9 mouse cellular contexts compared by ENCODE assay signal in genomic region chr13:113728111-113728510, GRCm38 (mm10).
DNase-seq lines count a peak whose midpoint lies in the region; ATAC-seq and TF ChIP-seq lines count a peak whose summit lies in the region.
"Had no signal": no experiment of that assay in that cellular context is flagged by ENCODE, and none has a peak within 500 bp of the region (broad histone marks: within the 10 kb centered on the region; RNA-seq: fewer than 3 reads in every experiment).

No protein-coding gene starts in this region.

- H3K27ac ChIP-seq in midbrain, embryonic 11.5 days (ENCODE audit: low read depth, low read length) = no peak overlapping the region
- no peak overlapping the region for H3K27ac ChIP-seq in midbrain, embryonic 15.5 days
- 0 out of 2 replicates have a peak overlapping the region, but pooled peaks have one; percentile 22 for H3K27ac ChIP-seq in limb, embryonic 14.5 days (replicated peaks; ENCODE audit: low read depth, low read length)
- H3K27ac ChIP-seq: midbrain, embryonic 12.5 days had no signal

- no peak overlapping the region for H3K9ac ChIP-seq in midbrain, embryonic 11.5 days (ENCODE audit: low read length)
- H3K9ac ChIP-seq in midbrain, embryonic 15.5 days = no peak overlapping the region
- H3K9ac ChIP-seq in limb, embryonic 14.5 days (ENCODE audit: low read depth, low read length, severe bottlenecking) = no peak overlapping the region
- H3K9ac ChIP-seq: midbrain, embryonic 12.5 days had no signal

- no peak for ATAC-seq in midbrain, embryonic 11.5 days (ENCODE audit: low FRiP score)
- ATAC-seq in midbrain, embryonic 15.5 days (replicated peaks) = no peak
- ATAC-seq in limb, embryonic 14.5 days (ENCODE audit: low FRiP score, low read depth) = peak; percentile 81; the same call in 1 of the 2 replicates

- no peak overlapping the region for H3K4me2 ChIP-seq in midbrain, embryonic 11.5 days
- no peak overlapping the region for H3K4me2 ChIP-seq in midbrain, embryonic 15.5 days
- H3K4me2 ChIP-seq in limb, embryonic 14.5 days (replicated peaks; ENCODE audit: low read depth, low read length, severe bottlenecking) = no peak overlapping the region
- H3K4me2 ChIP-seq: midbrain, embryonic 12.5 days had no signal

- peaks cover 9% of the 10 kb centered on the region; the same call in 1 of the 2 replicates for H3K4me1 ChIP-seq in midbrain, embryonic 11.5 days (ENCODE audit: control insufficient read depth, insufficient read depth, low read length)
- peaks cover 14% of the 10 kb centered on the region for H3K4me1 ChIP-seq in midbrain, embryonic 15.5 days
- peaks cover 7% of the 10 kb centered on the region; the same call in 1 of the 2 replicates for H3K4me1 ChIP-seq in limb, embryonic 14.5 days (ENCODE audit: control insufficient read depth, insufficient read depth, low read length)

- DNase-seq in midbrain, embryonic 11.5 days (ENCODE audit: low spot score, missing footprints) = peak; percentile 89
- peak; percentile 22 for DNase-seq in adrenal gland, postnatal 25 days
- peak; percentile 40 for DNase-seq in heart, adult 8-10 months (ENCODE audit: low spot score)
- peak; percentile 74 for DNase-seq in limb, embryonic 14.5 days (ENCODE audit: low spot score)
- DNase-seq in frontal cortex, postnatal 14 days (ENCODE audit: low spot score in 2 of 2) = no peak
- DNase-seq in T-cell, adult 2 months (ENCODE audit: low spot score) = no peak
- no peak for DNase-seq in yolk sac, embryonic 10.5 days (ENCODE audit: low spot score)

- H3K9me3 ChIP-seq in midbrain, embryonic 11.5 days (ENCODE audit: control insufficient read depth, low read length) = no peaks in the 10 kb centered on the region
- no peaks in the 10 kb centered on the region for H3K9me3 ChIP-seq in midbrain, embryonic 15.5 days
- H3K9me3 ChIP-seq in limb, embryonic 14.5 days (ENCODE audit: control insufficient read depth, low read length) = no peaks in the 10 kb centered on the region
- H3K9me3 ChIP-seq: midbrain, embryonic 12.5 days had no signal

- H3K36me3 ChIP-seq in midbrain, embryonic 11.5 days (ENCODE audit: control insufficient read depth, insufficient read depth, low read length) = no peaks in the 10 kb centered on the region
- H3K36me3 ChIP-seq in midbrain, embryonic 15.5 days (replicated peaks) = no peaks in the 10 kb centered on the region
- H3K36me3 ChIP-seq in limb, embryonic 14.5 days (ENCODE audit: control insufficient read depth, insufficient read depth, low read length) = no peaks in the 10 kb centered on the region
- H3K36me3 ChIP-seq: midbrain, embryonic 12.5 days had no signal

- no peak overlapping the region for H3K4me3 ChIP-seq in midbrain, embryonic 11.5 days (ENCODE audit: low read depth, low read length)
- no peak overlapping the region for H3K4me3 ChIP-seq in midbrain, embryonic 15.5 days
- H3K4me3 ChIP-seq in limb, embryonic 14.5 days (replicated peaks; ENCODE audit: low read length) = no peak overlapping the region
- H3K4me3 ChIP-seq: midbrain, embryonic 12.5 days had no signal

- 48% methylated on average over 5 of the region's 5 CpGs for WGBS in midbrain, embryonic 11.5 days
- WGBS in midbrain, embryonic 15.5 days = 45% methylated on average over 5 of the region's 5 CpGs
- WGBS in limb, embryonic 14.5 days = 21% methylated on average over 5 of the region's 5 CpGs

- TF ChIP-seq POLR2A in limb, embryonic 14.5 days (IDR thresholded peaks at IDR 0.05; ENCODE audit: borderline replicate concordance, extremely low read depth, insufficient read depth, insufficient read length) = no peak

- H3K27me3 ChIP-seq in midbrain, embryonic 11.5 days (ENCODE audit: control insufficient read depth, insufficient read depth, low read length) = no peaks in the 10 kb centered on the region; the same call in 1 of the 2 replicates
- H3K27me3 ChIP-seq in midbrain, embryonic 15.5 days (replicated peaks) = no peaks in the 10 kb centered on the region
- no peaks in the 10 kb centered on the region for H3K27me3 ChIP-seq in limb, embryonic 14.5 days (ENCODE audit: control insufficient read depth, insufficient read depth, low read length)

Comparison
In these comparisons a context has a peak if more than half of its experiments do, and no peak if none do; other contexts are left out.
1. DNase-seq: peak in midbrain, embryonic 11.5 days (single experiment), adrenal gland, postnatal 25 days (single experiment), heart, adult 8-10 months (single experiment) and limb, embryonic 14.5 days (single experiment); none in frontal cortex, postnatal 14 days (0 of 2), T-cell, adult 2 months (single experiment) and yolk sac, embryonic 10.5 days (single experiment).